Mouse (Mus musculus): ENCODE measurements around the gene Xpot.

Gene Xpot

GRCm38 (mm10) chr10:121580381-121580780 lies 45.8 kb downstream of the Xpot start:
- no peak for DNase-seq (ENCODE audit: low read depth, low spot score)

DNA sequence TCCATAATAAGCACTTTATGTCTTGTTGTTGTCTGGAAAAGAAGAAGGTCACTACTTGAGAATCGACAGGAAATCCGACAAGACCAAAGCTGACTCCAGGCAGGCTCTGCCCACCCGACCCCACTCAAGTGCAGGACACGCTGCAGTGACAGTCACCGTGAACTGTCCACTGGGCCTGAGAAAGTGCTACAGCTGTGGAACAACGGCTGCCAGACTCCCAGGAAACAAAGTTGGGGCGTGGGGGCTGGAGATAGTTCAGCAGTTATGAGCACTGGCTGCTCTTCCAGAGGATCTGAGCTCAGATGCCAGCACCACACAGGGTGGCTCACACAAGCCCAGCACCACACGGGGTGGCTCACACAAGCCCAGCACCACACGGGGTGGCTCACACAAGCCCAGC lies 49.8 kb downstream of the Xpot start:
- DNase-seq (ENCODE audit: low read depth, low spot score), result no peak

DNA sequence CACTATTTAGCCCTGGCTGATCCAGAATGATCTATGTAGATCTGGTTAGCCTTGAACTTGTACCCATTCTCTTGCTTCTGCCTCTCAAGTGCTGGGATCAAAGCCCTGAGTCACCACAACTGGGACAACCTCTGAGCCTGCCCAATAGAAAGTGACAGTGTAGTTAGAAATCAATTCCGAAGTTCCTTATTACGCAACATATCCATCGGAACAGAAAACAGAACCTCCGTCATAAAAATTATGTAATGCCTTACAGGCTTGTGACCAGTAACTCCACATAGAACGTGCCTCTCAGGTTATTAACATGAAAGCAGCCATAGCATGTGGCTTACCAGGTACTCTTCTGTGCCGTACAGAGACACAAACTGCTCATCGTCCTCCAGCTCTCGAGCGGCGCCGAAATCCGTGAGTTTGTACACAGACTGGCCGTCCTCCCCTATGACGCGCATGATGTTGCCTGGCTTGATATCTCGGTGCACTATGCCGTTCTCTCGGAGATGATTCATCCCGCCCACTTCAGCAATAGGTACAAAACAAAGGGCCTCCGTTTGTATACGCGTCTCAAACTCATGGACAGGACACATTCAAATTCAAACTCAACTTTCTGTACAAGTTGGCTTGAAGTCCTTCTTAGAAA lies 54.5 kb downstream of the Xpot start:
- no peak for DNase-seq (ENCODE audit: low read depth, low spot score)

- DNase-seq (ENCODE audit: low read depth, low spot score), result no peak
Measured at GRCm38 (mm10) chr10:121571031-121571430, 55.1 kb downstream of the Xpot start.

DNA sequence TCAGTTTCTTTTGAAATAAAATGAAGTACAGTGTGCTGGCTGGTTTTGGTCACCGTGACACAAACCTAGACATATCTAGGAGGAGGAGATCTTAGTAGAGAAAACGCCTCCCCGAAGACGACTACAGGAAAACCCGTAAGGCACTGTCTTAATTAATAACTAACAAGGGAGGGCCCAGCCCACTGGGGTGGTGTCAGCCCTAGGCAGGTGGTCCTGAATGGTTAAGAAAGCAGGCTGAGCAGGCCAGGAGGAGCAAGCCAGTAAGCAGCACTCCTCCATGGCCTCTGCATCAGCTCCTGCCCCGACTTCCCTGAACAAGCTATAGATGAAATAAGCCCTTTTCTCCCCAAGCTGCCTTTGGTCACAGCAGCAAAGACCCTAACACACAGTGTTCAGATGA lies 56.3 kb downstream of the Xpot start:
- DNase-seq (ENCODE audit: low read depth, low spot score), result no peak

DNA sequence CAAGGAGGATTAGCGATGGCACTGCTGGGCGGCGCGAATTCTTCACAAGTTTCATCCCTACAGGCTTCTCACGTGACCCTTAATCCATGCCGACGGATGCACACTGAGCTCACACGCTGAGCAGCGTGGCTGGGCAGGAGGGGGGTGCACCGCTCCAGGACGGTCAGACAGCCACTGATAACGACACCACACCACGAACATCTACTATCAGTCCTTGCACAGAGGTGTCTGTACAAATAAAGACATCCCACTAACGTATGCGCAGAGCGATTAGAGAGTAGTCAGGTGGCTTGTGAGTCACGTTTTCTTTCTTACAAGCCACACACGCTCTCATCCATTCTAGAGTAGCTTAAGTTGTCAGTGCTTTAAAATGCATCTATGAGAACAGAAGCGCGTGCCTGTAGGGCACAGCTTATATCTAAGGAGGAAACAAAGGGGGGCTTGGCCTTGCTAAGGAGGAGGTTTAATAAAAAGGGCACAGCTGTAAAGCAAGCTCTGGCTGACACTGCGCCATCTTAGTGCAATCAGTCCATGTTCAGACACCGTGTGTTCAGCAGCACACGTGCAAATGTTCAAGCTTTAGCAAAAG lies 57.0 kb downstream of the Xpot start:
- DNase-seq (ENCODE audit: low read depth, low spot score), result peak; percentile 89

DNA sequence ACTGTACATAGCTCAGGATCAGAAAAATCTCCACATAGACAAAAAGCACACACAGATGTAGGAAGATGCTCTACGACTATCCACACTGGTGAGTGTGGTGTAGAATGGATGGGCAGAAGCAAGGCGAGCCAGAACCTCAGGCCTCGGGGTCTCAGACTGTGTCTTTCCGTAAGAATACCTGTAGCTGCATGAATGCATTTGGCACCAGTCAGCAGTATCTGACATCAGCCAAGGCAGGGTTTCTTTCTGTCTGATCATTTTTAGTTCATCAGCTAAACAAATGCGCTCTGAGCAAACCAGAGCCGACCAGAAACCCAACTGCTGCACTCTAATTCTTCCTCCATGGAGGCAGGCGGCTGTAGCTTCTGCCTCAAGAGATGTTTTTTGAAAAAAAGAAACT lies 57.6 kb downstream of the Xpot start:
- DNase-seq (ENCODE audit: low read depth, low spot score), result no peak

- no peak for DNase-seq (ENCODE audit: low read depth, low spot score)
Measured at GRCm38 (mm10) chr10:121568026-121568425, 58.1 kb downstream of the Xpot start.

DNA sequence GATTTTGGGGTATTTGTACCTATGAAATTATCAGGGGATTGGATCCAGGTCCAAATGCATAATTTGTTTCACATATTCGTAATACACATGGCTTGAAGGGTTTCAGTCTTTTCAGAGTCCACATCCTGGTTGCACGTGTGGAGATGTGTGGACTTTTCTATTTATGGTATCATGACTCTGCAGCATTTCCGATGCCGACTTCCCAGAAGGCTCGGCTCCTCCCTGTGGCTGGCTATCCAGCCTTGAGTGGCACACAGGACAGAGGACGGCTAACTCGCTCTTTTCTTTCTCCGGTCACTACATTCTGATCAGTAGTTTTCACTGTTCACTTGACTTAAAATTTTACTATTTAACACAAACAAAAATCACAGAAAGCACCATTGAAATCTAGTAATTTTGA lies 61.7 kb downstream of the Xpot start:
- DNase-seq (ENCODE audit: low read depth, low spot score), result no peak

GRCm38 (mm10) chr10:121558231-121558630 lies 67.9 kb downstream of the Xpot start:
- DNase-seq (ENCODE audit: low read depth, low spot score), result no peak

DNA sequence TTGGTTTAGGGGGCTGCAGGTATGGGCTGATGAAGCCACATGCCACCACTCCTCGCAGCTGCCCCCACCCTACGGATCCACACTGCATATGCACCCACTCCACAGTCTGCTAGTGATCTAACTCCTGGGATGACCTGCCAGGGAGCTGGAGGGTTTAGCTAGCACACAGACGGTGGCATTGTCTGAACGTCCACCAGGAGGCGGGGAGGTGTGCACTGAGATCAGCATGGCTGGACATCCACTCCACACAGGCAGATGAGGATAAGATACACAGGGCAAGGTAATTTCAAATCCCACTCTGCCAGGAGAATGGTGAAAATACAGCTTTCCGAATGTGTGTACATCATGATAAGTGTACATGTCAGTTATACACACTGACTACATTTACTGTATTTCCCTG lies 69.9 kb downstream of the Xpot start:
- peak; percentile 64 for DNase-seq (ENCODE audit: low read depth, low spot score)

DNA sequence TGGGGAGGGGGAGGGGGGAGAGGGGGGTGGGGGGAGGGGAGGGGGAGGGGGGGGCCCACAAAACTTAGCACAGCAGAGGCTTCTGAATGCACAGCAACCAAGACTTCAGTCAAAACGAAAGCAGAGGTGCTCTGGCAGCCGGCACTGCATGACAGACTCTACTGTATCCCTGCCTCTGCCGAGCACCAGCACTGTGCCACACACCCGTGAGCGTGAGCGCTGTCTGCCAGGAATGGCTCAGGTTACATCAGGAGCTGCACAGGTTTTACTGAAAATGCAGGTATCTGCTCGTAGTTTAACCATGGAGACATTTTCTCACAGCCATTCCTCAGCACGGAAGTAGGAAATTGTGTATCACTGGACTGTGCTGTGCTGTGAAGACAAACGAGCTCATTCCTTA lies 75.8 kb downstream of the Xpot start:
- DNase-seq (ENCODE audit: low read depth, low spot score), result no peak

- no peak for DNase-seq (ENCODE audit: low read depth, low spot score)
Measured at GRCm38 (mm10) chr10:121549670-121550069, 76.5 kb downstream of the Xpot start.

GRCm38 (mm10) chr10:121547162-121547561 lies 79.0 kb downstream of the Xpot start:
- DNase-seq (ENCODE audit: low read depth, low spot score), result no peak

DNA sequence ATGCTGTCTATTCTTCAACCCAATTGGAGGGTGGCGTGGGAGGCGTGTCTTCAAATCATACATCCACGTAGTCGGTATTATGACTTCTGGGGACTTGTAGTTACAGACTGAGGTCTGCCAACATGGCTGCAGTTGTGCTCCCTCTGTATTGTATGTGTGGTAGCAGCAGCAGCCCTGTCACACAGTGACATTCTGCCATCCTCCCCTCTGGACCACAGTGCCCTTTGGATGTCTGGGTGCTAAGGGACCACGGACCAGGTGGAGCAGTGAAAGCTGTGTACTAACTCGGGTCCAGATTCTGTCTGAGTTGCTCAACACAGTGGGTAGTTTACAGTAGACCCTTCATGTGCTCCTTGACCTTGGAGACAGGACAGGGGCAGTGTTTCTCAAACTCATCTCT lies 82.6 kb downstream of the Xpot start:
- no peak for DNase-seq (ENCODE audit: low read depth, low spot score)

GRCm38 (mm10) chr10:121542156-121542555 lies 84.0 kb downstream of the Xpot start:
- DNase-seq (ENCODE audit: low read depth, low spot score), result peak; percentile 59

All from R1 (cell line).